Mouse (Mus musculus): ENCODE measurements at regions not wholly inside any gene's neighbourhood (a gene's known extent, or its start where the extent isn't known, plus 50 kb on each side); places are given as distances from the start of the nearest gene placed in this dataset.

DNA sequence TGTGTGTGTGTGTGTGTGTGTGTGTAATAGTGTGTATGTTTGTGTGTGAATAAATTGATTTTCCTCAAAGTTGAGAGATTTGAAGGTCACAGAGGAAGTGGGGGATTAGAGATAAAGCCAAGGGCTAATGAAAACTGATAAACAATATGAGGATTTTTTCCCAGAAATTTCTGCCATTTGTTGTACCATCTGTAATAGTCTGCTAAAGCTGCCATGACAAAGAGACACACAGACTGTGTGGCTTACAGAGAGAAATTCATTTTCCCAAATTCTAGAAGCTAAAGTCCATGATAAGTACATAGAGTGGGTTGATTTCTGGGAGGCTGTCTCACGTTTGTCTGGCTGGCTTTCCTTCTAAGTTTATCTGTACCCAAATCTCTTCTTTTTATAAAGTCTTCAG lies 259.6 kb downstream of the Ndufa4 start:
- H3K27me3 ChIP-seq (ENCODE audit: control insufficient read depth, insufficient read depth, low read depth, low read length) = no peaks in the 10 kb centered on the region
- H3K36me3 ChIP-seq (ENCODE audit: control insufficient read depth, insufficient read depth) = no peaks in the 10 kb centered on the region
- H3K27ac ChIP-seq (ENCODE audit: low read length) = no peak overlapping the region
- ATAC-seq (ENCODE audit: low read depth) = no peak
- WGBS (ENCODE audit: insufficient replicate concordance) = 19% methylated on average over 1 of the region's 1 CpGs
- no peaks in the 10 kb centered on the region for H3K9me3 ChIP-seq (replicated peaks; ENCODE audit: control insufficient read depth, low read length)
- no peak overlapping the region for H3K9ac ChIP-seq (ENCODE audit: low read depth, low read length)
- no peak overlapping the region for H3K4me2 ChIP-seq (ENCODE audit: low read depth, low read length)
- H3K4me1 ChIP-seq (ENCODE audit: control insufficient read depth, low read depth, low read length) = no peaks in the 10 kb centered on the region
- H3K4me3 ChIP-seq (ENCODE audit: low read depth, low read length) = no peak overlapping the region

DNA sequence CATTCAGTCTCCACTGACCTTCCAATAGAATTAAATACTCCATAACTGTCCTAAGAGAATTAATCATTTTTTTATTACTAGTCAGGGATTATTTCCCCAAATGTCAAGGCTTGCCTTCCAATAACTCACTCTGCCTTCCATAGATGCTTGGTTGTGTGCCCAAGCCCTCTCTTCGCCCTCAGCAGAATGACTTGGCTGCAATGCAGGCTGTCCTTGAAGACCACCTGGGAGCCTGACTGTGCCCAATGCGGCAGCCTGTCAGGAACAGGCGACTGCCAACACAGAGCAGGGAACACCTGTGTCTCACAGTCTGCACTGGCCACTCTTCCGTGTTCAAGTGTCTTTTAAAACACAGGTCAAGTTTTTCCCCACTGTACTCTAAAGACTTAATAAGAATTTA lies 294.0 kb downstream of the Ndufa4 start:
- Histone ChIP-seq H3K9ac (ENCODE audit: low read depth, low read length) (no peak overlapping the region), H3K9me3 (replicated peaks; ENCODE audit: control insufficient read depth, low read length) (no peaks in the 10 kb centered on the region), H3K27me3 (ENCODE audit: control insufficient read depth, insufficient read depth, low read depth, low read length) (no peaks in the 10 kb centered on the region), H3K36me3 (ENCODE audit: control insufficient read depth, insufficient read depth) (no peaks in the 10 kb centered on the region), H3K4me1 (ENCODE audit: control insufficient read depth, low read depth, low read length) (no peaks in the 10 kb centered on the region), H3K27ac (ENCODE audit: low read length) (no peak overlapping the region), H3K4me3 (ENCODE audit: low read depth, low read length) (no peak overlapping the region), H3K4me2 (ENCODE audit: low read depth, low read length) (no peak overlapping the region)
- no peak for ATAC-seq (ENCODE audit: low read depth)
- WGBS (ENCODE audit: insufficient replicate concordance) = 62% methylated on average over 4 of the region's 4 CpGs

DNA sequence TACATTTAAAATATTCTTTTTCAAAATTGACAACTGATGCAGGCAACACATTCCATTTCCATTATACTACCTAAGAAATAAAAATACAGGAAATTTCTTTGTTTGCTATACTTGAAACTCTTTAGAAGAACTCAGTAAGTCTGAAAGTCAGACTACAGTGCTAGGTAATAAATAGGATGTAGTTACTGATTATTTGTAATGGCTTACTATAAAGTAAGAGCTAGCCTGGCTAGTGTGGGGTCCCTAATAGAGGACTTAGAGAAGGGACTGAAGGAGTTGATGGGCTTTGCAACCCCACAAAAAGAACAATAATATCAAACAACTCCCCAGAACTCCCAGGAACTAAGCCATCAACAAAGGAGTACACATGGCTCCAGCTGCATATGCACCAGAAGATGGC lies 299.1 kb downstream of the Ndufa4 start:
- H3K9me3 ChIP-seq (replicated peaks; ENCODE audit: control insufficient read depth, low read length) = no peaks in the 10 kb centered on the region
- no peak overlapping the region for H3K9ac ChIP-seq (ENCODE audit: low read depth, low read length)
- no peak overlapping the region for H3K4me3 ChIP-seq (ENCODE audit: low read depth, low read length)
- H3K27ac ChIP-seq (ENCODE audit: low read length) = no peak overlapping the region
- no peaks in the 10 kb centered on the region for H3K27me3 ChIP-seq (ENCODE audit: control insufficient read depth, insufficient read depth, low read depth, low read length)
- H3K4me2 ChIP-seq (ENCODE audit: low read depth, low read length) = no peak overlapping the region
- no peaks in the 10 kb centered on the region for H3K36me3 ChIP-seq (ENCODE audit: control insufficient read depth, insufficient read depth)
- no peak for ATAC-seq (ENCODE audit: low read depth)
- no peaks in the 10 kb centered on the region for H3K4me1 ChIP-seq (ENCODE audit: control insufficient read depth, low read depth, low read length)

DNA sequence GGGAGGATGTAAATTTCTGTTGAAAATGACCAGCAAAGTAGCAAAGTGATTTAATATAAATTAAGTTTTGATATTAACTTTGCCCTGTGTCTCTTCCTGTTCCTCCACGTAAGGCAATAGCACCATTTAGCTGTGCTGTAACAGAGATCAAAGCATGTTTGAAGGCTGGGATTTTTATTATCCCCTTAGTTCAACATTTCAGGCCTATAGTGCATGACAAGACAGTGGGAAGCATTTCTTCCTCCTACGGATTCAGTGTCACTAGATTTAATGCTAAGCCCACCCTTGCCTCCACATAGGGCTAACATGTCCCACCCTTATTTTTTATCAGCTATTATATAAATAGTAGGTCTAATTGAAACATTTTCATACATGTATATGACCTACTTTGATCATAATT lies 299.6 kb downstream of the Ndufa4 start:
- no peak overlapping the region for H3K4me2 ChIP-seq (ENCODE audit: low read depth, low read length)
- no peak overlapping the region for H3K9ac ChIP-seq (ENCODE audit: low read depth, low read length)
- no peak overlapping the region for H3K27ac ChIP-seq (ENCODE audit: low read length)
- ATAC-seq (ENCODE audit: low read depth) = no peak
- no peak overlapping the region for H3K4me3 ChIP-seq (ENCODE audit: low read depth, low read length)
- 63% methylated on average over 2 of the region's 2 CpGs for whole genome bisulfite sequencing (ENCODE audit: insufficient replicate concordance)
- H3K4me1 ChIP-seq (ENCODE audit: control insufficient read depth, low read depth, low read length) = no peaks in the 10 kb centered on the region
- no peaks in the 10 kb centered on the region for H3K9me3 ChIP-seq (replicated peaks; ENCODE audit: control insufficient read depth, low read length)
- H3K36me3 ChIP-seq (ENCODE audit: control insufficient read depth, insufficient read depth) = no peaks in the 10 kb centered on the region
- no peaks in the 10 kb centered on the region for H3K27me3 ChIP-seq (ENCODE audit: control insufficient read depth, insufficient read depth, low read depth, low read length)

DNA sequence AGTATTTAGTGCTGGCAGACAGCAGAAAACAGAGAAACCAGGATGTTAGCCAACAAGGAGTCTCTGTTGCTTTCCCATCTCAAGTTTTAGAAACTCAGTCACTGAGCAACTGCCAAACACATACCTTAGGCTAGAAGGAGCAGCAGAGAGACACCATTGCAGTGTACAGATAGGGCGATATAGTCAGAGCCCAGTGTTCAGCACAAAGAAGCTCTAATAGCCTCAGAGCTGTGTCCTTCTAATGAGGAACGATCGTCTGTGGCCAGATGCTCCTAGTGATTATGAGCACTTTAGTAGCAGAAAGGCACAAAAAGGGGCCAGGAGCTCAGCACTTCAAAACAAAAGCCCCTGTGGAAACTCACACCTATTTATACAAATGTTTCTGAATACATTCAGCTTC lies 301.2 kb downstream of the Ndufa4 start:
- no peak for ATAC-seq (ENCODE audit: low read depth)
- Histone ChIP-seq H3K4me2 (ENCODE audit: low read depth, low read length) (no peak overlapping the region), H3K9me3 (replicated peaks; ENCODE audit: control insufficient read depth, low read length) (no peaks in the 10 kb centered on the region), H3K4me1 (ENCODE audit: control insufficient read depth, low read depth, low read length) (no peaks in the 10 kb centered on the region), H3K9ac (ENCODE audit: low read depth, low read length) (no peak overlapping the region), H3K4me3 (ENCODE audit: low read depth, low read length) (no peak overlapping the region), H3K27ac (ENCODE audit: low read length) (no peak overlapping the region), H3K27me3 (ENCODE audit: control insufficient read depth, insufficient read depth, low read depth, low read length) (no peaks in the 10 kb centered on the region), H3K36me3 (ENCODE audit: control insufficient read depth, insufficient read depth) (no peaks in the 10 kb centered on the region)
- 32% methylated on average over 3 of the region's 3 CpGs for WGBS (ENCODE audit: insufficient replicate concordance)

DNA sequence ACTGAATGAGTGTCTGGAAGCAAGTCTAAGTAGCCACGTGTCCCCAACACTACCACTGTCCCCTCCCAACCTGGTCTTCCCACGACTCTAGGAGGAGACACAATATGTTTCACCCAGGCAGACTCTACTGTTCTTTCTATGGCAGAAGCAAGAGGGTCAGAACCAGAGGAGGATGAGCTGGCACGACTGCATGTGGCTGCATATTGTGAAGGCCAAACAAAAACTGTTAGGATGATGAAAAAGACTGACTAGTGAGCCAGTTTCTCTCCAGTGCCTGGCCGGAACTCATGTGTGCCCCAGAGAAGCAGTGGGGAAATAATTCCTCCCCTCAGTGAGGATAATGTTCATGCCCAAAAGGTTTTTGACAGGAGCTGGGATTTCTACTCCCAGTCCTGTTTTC lies 301.8 kb downstream of the Ndufa4 start:
- Histone ChIP-seq H3K27ac (ENCODE audit: low read length) (no peak overlapping the region), H3K27me3 (ENCODE audit: control insufficient read depth, insufficient read depth, low read depth, low read length) (no peaks in the 10 kb centered on the region), H3K9me3 (replicated peaks; ENCODE audit: control insufficient read depth, low read length) (no peaks in the 10 kb centered on the region), H3K4me2 (ENCODE audit: low read depth, low read length) (no peak overlapping the region), H3K4me1 (ENCODE audit: control insufficient read depth, low read depth, low read length) (no peaks in the 10 kb centered on the region), H3K9ac (ENCODE audit: low read depth, low read length) (no peak overlapping the region), H3K36me3 (ENCODE audit: control insufficient read depth, insufficient read depth) (no peaks in the 10 kb centered on the region), H3K4me3 (ENCODE audit: low read depth, low read length) (no peak overlapping the region)
- no peak for ATAC-seq (ENCODE audit: low read depth)
- WGBS (ENCODE audit: insufficient replicate concordance) = 44% methylated on average over 4 of the region's 4 CpGs

DNA sequence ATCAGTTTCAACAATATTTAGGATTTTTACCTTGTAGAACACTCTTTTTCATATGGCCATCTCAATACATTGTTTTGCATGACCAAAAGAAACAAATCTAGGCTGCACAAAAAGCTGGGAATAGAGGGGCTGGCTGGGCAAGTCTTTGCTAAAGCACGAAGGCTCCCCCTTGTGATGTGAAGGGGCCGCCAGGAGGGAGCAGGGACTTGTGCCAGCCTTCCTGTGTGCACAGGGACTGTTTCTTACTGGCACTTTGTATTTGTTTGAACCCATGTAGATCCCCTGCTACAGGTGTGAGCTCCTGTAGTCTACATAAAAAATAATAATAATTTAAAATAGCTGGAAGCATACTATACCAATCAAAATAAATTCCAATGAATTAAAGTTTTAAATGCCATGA lies 312.4 kb downstream of the Ndufa4 start:
- no peaks in the 10 kb centered on the region for H3K27me3 ChIP-seq (ENCODE audit: control insufficient read depth, insufficient read depth, low read depth, low read length)
- H3K9me3 ChIP-seq (replicated peaks; ENCODE audit: control insufficient read depth, low read length) = no peaks in the 10 kb centered on the region
- no peak overlapping the region for H3K27ac ChIP-seq (ENCODE audit: low read length)
- H3K4me1 ChIP-seq (ENCODE audit: control insufficient read depth, low read depth, low read length) = no peaks in the 10 kb centered on the region
- WGBS (ENCODE audit: insufficient replicate concordance) = 28% methylated on average over 2 of the region's 2 CpGs
- H3K4me3 ChIP-seq (ENCODE audit: low read depth, low read length) = no peak overlapping the region
- no peak overlapping the region for H3K4me2 ChIP-seq (ENCODE audit: low read depth, low read length)
- H3K36me3 ChIP-seq (ENCODE audit: control insufficient read depth, insufficient read depth) = no peaks in the 10 kb centered on the region
- H3K9ac ChIP-seq (ENCODE audit: low read depth, low read length) = no peak overlapping the region
- ATAC-seq (ENCODE audit: low read depth) = no peak

DNA sequence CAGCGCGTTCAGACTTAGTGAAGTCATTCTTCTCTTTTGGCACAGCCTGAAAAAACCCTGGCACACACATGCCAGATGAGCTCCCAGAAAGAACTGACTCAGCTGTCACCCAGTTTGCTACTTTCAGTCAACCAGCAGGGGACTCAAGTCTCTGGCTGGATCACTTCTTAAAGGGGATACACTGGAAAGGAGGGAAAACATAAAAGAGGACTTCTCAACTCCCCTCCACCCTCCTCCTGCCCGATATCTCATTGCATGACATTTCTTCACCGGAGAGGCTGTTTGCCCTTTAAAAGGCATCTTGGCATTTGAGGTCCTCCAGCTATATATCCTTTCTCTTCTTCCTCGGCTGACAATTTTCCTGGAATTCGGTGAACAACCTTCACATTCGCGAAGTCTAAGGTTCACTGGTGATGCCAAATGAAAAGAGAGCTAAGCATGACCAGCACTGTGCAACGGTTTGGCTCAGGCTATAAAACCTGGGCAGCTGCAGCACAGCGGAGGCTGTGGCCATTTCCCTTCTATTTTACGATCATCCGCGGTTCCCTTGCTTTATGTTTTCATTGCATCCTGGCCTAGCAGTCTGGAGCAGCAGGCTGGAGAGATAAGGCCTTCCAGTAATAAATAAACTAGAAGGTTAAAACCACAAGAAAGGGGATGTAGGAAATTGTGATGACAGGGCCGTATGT lies 313.6 kb downstream of the Ndufa4 start:
- 17% methylated on average over 14 of the region's 14 CpGs for WGBS (ENCODE audit: insufficient replicate concordance)
- H3K36me3 ChIP-seq (ENCODE audit: control insufficient read depth, insufficient read depth) = no peaks in the 10 kb centered on the region
- H3K27ac ChIP-seq (ENCODE audit: low read length) = no peak overlapping the region
- H3K9me3 ChIP-seq (replicated peaks; ENCODE audit: control insufficient read depth, low read length) = no peaks in the 10 kb centered on the region
- H3K27me3 ChIP-seq (ENCODE audit: control insufficient read depth, insufficient read depth, low read depth, low read length) = no peaks in the 10 kb centered on the region
- no peak overlapping the region for H3K4me3 ChIP-seq (ENCODE audit: low read depth, low read length)
- no peaks in the 10 kb centered on the region for H3K4me1 ChIP-seq (ENCODE audit: control insufficient read depth, low read depth, low read length)
- peak overlapping the region; percentile 14; the same call in 1 of the 2 replicates for H3K4me2 ChIP-seq (ENCODE audit: low read depth, low read length)
- ATAC-seq (ENCODE audit: low read depth) = peak; percentile 45
- no peak overlapping the region for H3K9ac ChIP-seq (ENCODE audit: low read depth, low read length)

DNA sequence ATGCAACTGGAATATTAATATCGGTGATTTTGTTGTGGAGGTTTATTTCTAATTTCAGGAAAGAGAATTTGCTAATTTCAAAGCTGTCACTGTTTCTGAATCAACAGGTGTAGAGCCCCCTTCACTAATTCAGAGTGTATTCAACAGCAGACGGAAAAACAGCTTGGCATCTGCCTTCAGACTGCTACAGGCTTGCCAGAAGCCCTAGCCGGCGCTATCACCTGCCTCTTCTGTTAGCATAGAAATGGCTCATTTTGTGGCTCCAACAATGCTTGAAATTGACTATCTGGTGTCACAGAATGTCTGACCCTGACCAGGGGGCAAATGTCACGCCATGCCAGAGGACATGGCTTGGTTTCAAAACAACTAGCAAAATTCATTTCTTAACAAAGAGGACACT lies 331.2 kb downstream of the Ndufa4 start:
- no peak for ATAC-seq (ENCODE audit: low read depth)
- WGBS (ENCODE audit: insufficient replicate concordance) = 69% methylated on average over 5 of the region's 5 CpGs

More for the DNA sequence above, 331.2 kb downstream of the Ndufa4 start:
- Histone ChIP-seq H3K27ac (ENCODE audit: low read length) (no peak overlapping the region), H3K27me3 (ENCODE audit: control insufficient read depth, insufficient read depth, low read depth, low read length) (no peaks in the 10 kb centered on the region), H3K4me3 (ENCODE audit: low read depth, low read length) (no peak overlapping the region), H3K4me1 (ENCODE audit: control insufficient read depth, low read depth, low read length) (no peaks in the 10 kb centered on the region), H3K4me2 (ENCODE audit: low read depth, low read length) (no peak overlapping the region), H3K9me3 (replicated peaks; ENCODE audit: control insufficient read depth, low read length) (no peaks in the 10 kb centered on the region), H3K9ac (ENCODE audit: low read depth, low read length) (no peak overlapping the region), H3K36me3 (ENCODE audit: control insufficient read depth, insufficient read depth) (no peaks in the 10 kb centered on the region)

Data from liver, embryonic 16.5 days (tissue).